Mouse (Mus musculus) neural tube, embryonic 11.5 days (tissue): Measurements from ENCODE around the gene Nme7. TPM values are rescaled to one million over a fixed set of nuclear protein-coding genes. Genes with fewer than 3 reads are reported as not detected.

Experiments
- ATAC-seq: fragments of 200-750 bp; cut with Nextera tagmentation; 2 replicates; pipeline ENCODE4 v1.8.0; 2017; ENCODE audit warnings: moderate number of reproducible peaks, mild to moderate bottlenecking, moderate TSS enrichment, moderate library complexity; ENCODE audit not compliant: insufficient read depth, low FRiP score, low TSS enrichment
- DNase-seq: peaks from one replicate; pipeline ENCODE4 v3.0.0-alpha.2; 2015; ENCODE audit warnings: low spot score
- H3K27ac ChIP-seq: fragments of 300-500 bp; sonication (generic); 2 replicates; pipeline ENCODE4 v1.5.1; 2014; ENCODE audit warnings: low read depth, mild to moderate bottlenecking, low read length
- H3K27me3 ChIP-seq: fragments of 300-500 bp; sonication (generic); 2 replicates; pipeline ENCODE4 v1.6.1; 2014; ENCODE audit warnings: mild to moderate bottlenecking, low read length, mixed read lengths; ENCODE audit not compliant: control insufficient read depth, insufficient read depth
- H3K36me3 ChIP-seq: fragments of 300-500 bp; sonication (generic); 2 replicates; pipeline ENCODE4 v1.6.1; 2014; ENCODE audit warnings: mild to moderate bottlenecking, low read length, moderate library complexity, mixed read lengths; ENCODE audit not compliant: control insufficient read depth, insufficient read depth
- H3K4me1 ChIP-seq: fragments of 300-500 bp; sonication (generic); 2 replicates; pipeline ENCODE4 v1.6.1; 2014; ENCODE audit warnings: low read length, mixed read lengths; ENCODE audit not compliant: control insufficient read depth, insufficient read depth
- H3K4me2 ChIP-seq: fragments of 300-500 bp; sonication (generic); 2 replicates; pipeline ENCODE4 v1.6.1; 2014; ENCODE audit warnings: low read depth, mild to moderate bottlenecking, moderate library complexity
- H3K4me3 ChIP-seq: fragments of 300-500 bp; sonication (generic); 2 replicates; pipeline ENCODE4 v1.5.1; 2014; ENCODE audit warnings: low read depth, low read length
- H3K9ac ChIP-seq: fragments of 300-500 bp; sonication (generic); 2 replicates; pipeline ENCODE4 v1.6.1; 2014; ENCODE audit warnings: mild to moderate bottlenecking, low read length
- H3K9me3 ChIP-seq: fragments of 300-500 bp; sonication (generic); 2 replicates; pipeline ENCODE4 v1.6.1; 2016; ENCODE audit warnings: low read length; ENCODE audit not compliant: control insufficient read depth
- WGBS: fragments of 180-500 bp; shearing (Covaris S2); extraction: QIAGEN DNeasy Blood & Tissue Kit; methylation state at CpG from one replicate; pipeline ENCODE4 v1.1.7; 2014; 5-methylcytosine and 5-hydroxymethylcytosine counted together
- polyA plus RNA-seq: library from polyadenylated mRNA; unstranded; fragments of >200 nt; fragmentation: Nextera tagmentation; extraction: Ambion mirVana; gene quantifications from 2 replicates; pipeline ENCODE4 v1.2.1, GENCODE M21; 2014

The Nme7 gene
- polyA plus RNA-seq, 1 experiment from 2014 or later = 32.4 TPM

- DNase-seq = no peak
- 98% methylated on average over 2 of the region's 2 CpGs for WGBS
These were observed 21.0 kb downstream of the Nme7 start for GRCm38 (mm10) chr1:164324878-164325277.

GRCm38 (mm10) chr1:164326600-164327155 is 22.8 kb downstream of the Nme7 start:
- no peak overlapping the region for H3K9ac ChIP-seq
- H3K9me3 ChIP-seq = no peaks in the 10 kb centered on the region
- no peaks in the 10 kb centered on the region for H3K36me3 ChIP-seq
- no peak overlapping the region for H3K4me2 ChIP-seq
- no peaks in the 10 kb centered on the region for H3K4me1 ChIP-seq
- no peak overlapping the region for H3K4me3 ChIP-seq
- ATAC-seq (0 out of 2 replicates have a peak, but pooled peaks have one; percentile 45), DNase-seq (no peak)
- 72% methylated on average over 6 of the region's 6 CpGs for WGBS
- no peaks in the 10 kb centered on the region for H3K27me3 ChIP-seq
- H3K27ac ChIP-seq = no peak overlapping the region

More at GRCm38 (mm10) chr1:164324878-164325277, 21.0 kb downstream of the Nme7 start:
- no peak for ATAC-seq
- no peaks in the 10 kb centered on the region for H3K4me1 ChIP-seq
- H3K9ac ChIP-seq = no peak overlapping the region
- no peaks in the 10 kb centered on the region for H3K9me3 ChIP-seq
- no peaks in the 10 kb centered on the region for H3K36me3 ChIP-seq
- H3K4me3 ChIP-seq = no peak overlapping the region
- no peak overlapping the region for H3K27ac ChIP-seq
- no peak overlapping the region for H3K4me2 ChIP-seq
- no peaks in the 10 kb centered on the region for H3K27me3 ChIP-seq

- no peaks in the 10 kb centered on the region for H3K27me3 ChIP-seq
- no peak overlapping the region for H3K27ac ChIP-seq
- 79% methylated on average over 7 of the region's 7 CpGs for WGBS
- no peaks in the 10 kb centered on the region for H3K4me1 ChIP-seq
- H3K36me3 ChIP-seq = no peaks in the 10 kb centered on the region
- no peaks in the 10 kb centered on the region for H3K9me3 ChIP-seq
- no peak for ATAC-seq
- H3K9ac ChIP-seq = no peak overlapping the region
- H3K4me2 ChIP-seq = no peak overlapping the region
- no peak for DNase-seq
- no peak overlapping the region for H3K4me3 ChIP-seq
These were observed 23.8 kb downstream of the Nme7 start for GRCm38 (mm10) chr1:164327764-164328163.

- ATAC-seq (no peak), DNase-seq (no peak)
- H3K4me2 ChIP-seq = no peak overlapping the region
- no peaks in the 10 kb centered on the region for H3K9me3 ChIP-seq
- WGBS = 87% methylated on average over 11 of the region's 11 CpGs
- no peak overlapping the region for H3K9ac ChIP-seq
- no peak overlapping the region for H3K4me3 ChIP-seq
- H3K27ac ChIP-seq = no peak overlapping the region
- no peaks in the 10 kb centered on the region for H3K27me3 ChIP-seq
- H3K4me1 ChIP-seq = no peaks in the 10 kb centered on the region
- no peaks in the 10 kb centered on the region for H3K36me3 ChIP-seq
These were observed 28.6 kb downstream of the Nme7 start for GRCm38 (mm10) chr1:164332559-164332958.

- Histone ChIP-seq H3K36me3 (no peaks in the 10 kb centered on the region), H3K9ac (no peak overlapping the region), H3K27ac (no peak overlapping the region), H3K4me3 (no peak overlapping the region), H3K27me3 (no peaks in the 10 kb centered on the region), H3K9me3 (no peaks in the 10 kb centered on the region), H3K4me1 (no peaks in the 10 kb centered on the region), H3K4me2 (no peak overlapping the region)
- 90% methylated on average over 3 of the region's 3 CpGs for WGBS
- no peak for ATAC-seq
- no peak for DNase-seq
These were observed 31.5 kb downstream of the Nme7 start for GRCm38 (mm10) chr1:164335435-164335834.

- H3K4me3 ChIP-seq = no peak overlapping the region
- DNase-seq (no peak), ATAC-seq (no peak)
- no peaks in the 10 kb centered on the region for H3K27me3 ChIP-seq
- no peak overlapping the region for H3K27ac ChIP-seq
- no peaks in the 10 kb centered on the region for H3K4me1 ChIP-seq
- no peaks in the 10 kb centered on the region for H3K36me3 ChIP-seq
- H3K9ac ChIP-seq = no peak overlapping the region
- no peak overlapping the region for H3K4me2 ChIP-seq
- H3K9me3 ChIP-seq = no peaks in the 10 kb centered on the region
- WGBS = 87% methylated on average over 4 of the region's 4 CpGs
These were observed 31.9 kb downstream of the Nme7 start for GRCm38 (mm10) chr1:164335846-164336245.

- Histone ChIP-seq H3K27ac (no peak overlapping the region), H3K4me3 (no peak overlapping the region), H3K9me3 (no peaks in the 10 kb centered on the region), H3K9ac (no peak overlapping the region), H3K4me1 (no peaks in the 10 kb centered on the region), H3K4me2 (no peak overlapping the region), H3K36me3 (peaks cover 2% of the 10 kb centered on the region; the same call in 1 of the 2 replicates), H3K27me3 (no peaks in the 10 kb centered on the region)
- DNase-seq (no peak), ATAC-seq (no peak)
- WGBS = 87% methylated on average over 3 of the region's 3 CpGs
These were observed 38.2 kb downstream of the Nme7 start for GRCm38 (mm10) chr1:164342161-164342560.

GRCm38 (mm10) chr1:164353443-164353842 is 49.5 kb downstream of the Nme7 start:
- 47% methylated on average over 3 of the region's 3 CpGs for WGBS
- ATAC-seq (peak; percentile 41; the same call in 1 of the 2 replicates), DNase-seq (no peak)
- Histone ChIP-seq H3K4me3 (no peak overlapping the region), H3K9ac (no peak overlapping the region), H3K4me2 (no peak overlapping the region), H3K36me3 (no peaks in the 10 kb centered on the region), H3K4me1 (no peaks in the 10 kb centered on the region), H3K27me3 (no peaks in the 10 kb centered on the region), H3K9me3 (no peaks in the 10 kb centered on the region), H3K27ac (no peak overlapping the region)

- Histone ChIP-seq H3K4me2 (no peak overlapping the region), H3K36me3 (no peaks in the 10 kb centered on the region), H3K4me3 (no peak overlapping the region), H3K27ac (no peak overlapping the region), H3K27me3 (no peaks in the 10 kb centered on the region), H3K4me1 (no peaks in the 10 kb centered on the region), H3K9ac (no peak overlapping the region), H3K9me3 (no peaks in the 10 kb centered on the region)
- WGBS = 63% methylated on average over 3 of the region's 3 CpGs
- no peak for ATAC-seq
- DNase-seq = no peak
These were observed 54.1 kb downstream of the Nme7 start for GRCm38 (mm10) chr1:164357995-164358394.
